Mouse (Mus musculus) kidney, adult 2 months (tissue): ENCODE measurements at regions not wholly inside any gene's neighbourhood (a gene's known extent, or its start where the extent isn't known, plus 50 kb on each side); places are given as distances from the start of the nearest gene placed in this dataset.

Source experiments
- CTCF ChIP-seq: fragments of 200-500 bp; conservative IDR thresholded peaks from 2 replicates; pipeline ENCODE4 v1.5.1; 2011; ENCODE audit warnings: low read depth, mild to moderate bottlenecking, control low read depth, low read length, moderate library complexity, mixed read lengths; ENCODE audit not compliant: insufficient read depth, insufficient read length
- POLR2A ChIP-seq: fragments of 200-500 bp; IDR thresholded peaks from one replicate; pipeline ENCODE4 v1.6.1; 2011; ENCODE audit warnings: low read depth, low read length, control low read depth

DNA sequence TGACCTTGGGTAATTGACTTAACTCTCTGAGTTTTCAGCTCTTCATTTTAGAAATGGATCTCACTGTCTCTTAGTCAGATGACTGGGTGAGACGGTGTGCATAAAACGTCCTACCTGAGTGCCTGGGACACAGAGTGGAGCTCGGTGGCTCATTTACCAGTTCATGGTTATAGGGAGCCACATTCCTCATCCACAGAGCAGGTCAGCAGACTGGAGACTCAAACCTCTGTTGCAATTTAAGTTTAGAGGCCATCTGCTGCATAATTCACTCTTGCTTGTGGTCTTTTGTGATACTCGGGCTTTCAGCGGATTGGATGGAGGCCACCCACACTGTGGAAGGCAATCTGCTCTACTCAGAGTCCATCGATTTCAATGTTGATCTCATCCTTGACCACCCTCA is 343.8 kb upstream of the Kif2a start:
- no peak for TF ChIP-seq POLR2A
- no peak for TF ChIP-seq CTCF
